Mouse (Mus musculus): ENCODE measurements around the gene Acad10. TPM values are rescaled to one million over a fixed set of nuclear protein-coding genes. Genes with fewer than 3 reads are reported as not detected.

The Acad10 gene
- polyA plus RNA-seq (2017; shearing (Covaris generic)): 4.2 TPM

GRCm38 (mm10) chr5:121660059-121660896, at the start of gene Acad10, which contains the start of gene Brap:
TSS of gene Acad10 (minus strand) at chr5:121660514.
TSS of gene Brap (plus strand) at chr5:121660563.

GRCm38 (mm10) chr5:121618592-121619513, 41.5 kb downstream of the Acad10 start, which contains the start of gene Acad12:
TSS of gene Acad12 (minus strand) at chr5:121618938.

GRCm38 (mm10) chr5:121593451-121594401, 66.6 kb downstream of the Acad10 start, which contains the start of gene Aldh2:
TSS of gene Aldh2 (minus strand) at chr5:121593824.

Other genes with a start within 250 kb of the Acad10 start
- gene Tmem116, start 208.6 kb downstream of the Acad10 start, polyA plus RNA-seq (2017; shearing (Covaris generic)): 1.2 TPM
- gene Erp29, start 208.0 kb downstream of the Acad10 start, polyA plus RNA-seq (2017; shearing (Covaris generic)): 36.9 TPM
- not detected for gene Adam1b, start 157.1 kb downstream of the Acad10 start, polyA plus RNA-seq (2017; shearing (Covaris generic))
- 0.45 TPM for gene Adam1a, start 115.0 kb downstream of the Acad10 start, polyA plus RNA-seq (2017; shearing (Covaris generic))
- not detected for gene Gm42878, start 115.0 kb downstream of the Acad10 start, polyA plus RNA-seq (2017; shearing (Covaris generic))
- gene Mapkapk5, start 114.6 kb downstream of the Acad10 start, polyA plus RNA-seq (2017; shearing (Covaris generic)): 64.0 TPM
- 2.4 TPM for gene Aldh2, start 66.7 kb downstream of the Acad10 start, polyA plus RNA-seq (2017; shearing (Covaris generic))
- 1.7 TPM for gene Acad12, start 41.6 kb downstream of the Acad10 start, polyA plus RNA-seq (2017; shearing (Covaris generic))
- gene Brap, start within 50 bp of the Acad10 start, polyA plus RNA-seq (2017; shearing (Covaris generic)): 100.0 TPM
- 37.4 TPM for gene Atxn2, start 50.8 kb upstream of the Acad10 start, polyA plus RNA-seq (2017; shearing (Covaris generic))
- gene Sh2b3, start 177.1 kb upstream of the Acad10 start, polyA plus RNA-seq (2017; shearing (Covaris generic)): 46.8 TPM
- 6.6 TPM for gene Pheta1, start 188.5 kb upstream of the Acad10 start, polyA plus RNA-seq (2017; shearing (Covaris generic))

All from effector memory CD4-positive, alpha-beta T cell, adult 7 months (primary cell).